Mouse (Mus musculus) heart, embryonic 11.5 days (tissue): ENCODE results near the gene Riox1. TPM values are rescaled to one million over a fixed set of nuclear protein-coding genes. Genes with fewer than 3 reads are reported as not detected.
"Not testable (repeated sequence)": the region's sequence is repeated elsewhere in the genome, so short reads cannot be mapped to it uniquely, and the experiment has no call there.

Experiments
- ATAC-seq: fragments of 200-750 bp; cut with Nextera tagmentation; replicated peaks from 2 replicates; pipeline ENCODE4 v1.8.0; 2017; ENCODE audit warnings: moderate library complexity; ENCODE audit not compliant: insufficient number of reproducible peaks, low FRiP score, low TSS enrichment
- H3K27ac ChIP-seq: fragments of 300-500 bp; sonication (generic); 2 replicates; pipeline ENCODE4 v1.5.1; 2014; ENCODE audit warnings: mild to moderate bottlenecking, low read depth, low read length
- H3K27me3 ChIP-seq: fragments of 300-500 bp; sonication (generic); 2 replicates; pipeline ENCODE4 v1.6.1; 2014; ENCODE audit warnings: mild to moderate bottlenecking, low read length, mixed read lengths; ENCODE audit not compliant: control insufficient read depth, insufficient read depth
- H3K36me3 ChIP-seq: fragments of 300-500 bp; sonication (generic); 2 replicates; pipeline ENCODE4 v1.6.1; 2014; ENCODE audit warnings: mild to moderate bottlenecking, low read length, moderate library complexity, mixed read lengths; ENCODE audit not compliant: control insufficient read depth, insufficient read depth
- H3K4me1 ChIP-seq: fragments of 300-500 bp; sonication (generic); 2 replicates; pipeline ENCODE4 v1.6.1; 2014; ENCODE audit warnings: low read length; ENCODE audit not compliant: control insufficient read depth, insufficient read depth
- H3K4me2 ChIP-seq: fragments of 300-500 bp; sonication (generic); 2 replicates; pipeline ENCODE4 v1.6.1; 2014; ENCODE audit warnings: mild to moderate bottlenecking, moderate library complexity
- H3K4me3 ChIP-seq: fragments of 300-500 bp; sonication (generic); 2 replicates; pipeline ENCODE4 v1.5.1; 2014; ENCODE audit warnings: low read depth, low read length
- H3K9ac ChIP-seq: fragments of 300-500 bp; sonication (generic); 2 replicates; pipeline ENCODE4 v1.6.1; 2014; ENCODE audit warnings: mild to moderate bottlenecking, low read depth, low read length, moderate library complexity
- H3K9me3 ChIP-seq: fragments of 300-500 bp; sonication (generic); replicated peaks from 2 replicates; pipeline ENCODE4 v1.6.1; 2016; ENCODE audit warnings: low read length; ENCODE audit not compliant: control insufficient read depth
- WGBS: fragments of 180-500 bp; shearing (Covaris S2); extraction: QIAGEN DNeasy Blood & Tissue Kit; methylation state at CpG from one replicate; pipeline ENCODE4 v1.1.7; 2014; ENCODE audit not compliant: insufficient replicate concordance; 5-methylcytosine and 5-hydroxymethylcytosine counted together
- polyA plus RNA-seq: library from polyadenylated mRNA; unstranded; fragments of >200 nt; fragmentation: Nextera tagmentation; extraction: Ambion mirVana; gene quantifications from 2 replicates; pipeline ENCODE4 v1.2.1, GENCODE M21; 2014

Riox1 gene
- polyA plus RNA-seq, 1 experiment from 2014 or later, result 10.4 TPM

- no peaks in the 10 kb centered on the region for H3K27me3 ChIP-seq
- H3K4me3 ChIP-seq, result no peak overlapping the region
- H3K4me2 ChIP-seq, result peak overlapping the region; percentile 73; the same call in 1 of the 2 replicates
- 38% methylated on average over 1 of the region's 1 CpGs for WGBS
- peak overlapping the region; percentile 82 for H3K27ac ChIP-seq
- no peaks in the 10 kb centered on the region for H3K9me3 ChIP-seq
- H3K4me1 ChIP-seq, result peaks cover 35% of the 10 kb centered on the region
- H3K9ac ChIP-seq, result no peak overlapping the region
- ATAC-seq, result no peak
- no peaks in the 10 kb centered on the region for H3K36me3 ChIP-seq
These were observed 26.9 kb upstream of the Riox1 start for GRCm38 (mm10) chr12:83923486-83923859.

- Histone ChIP-seq H3K27ac (peak overlapping the region; percentile 82), H3K9ac (no peak overlapping the region), H3K4me1 (peaks cover 41% of the 10 kb centered on the region), H3K27me3 (no peaks in the 10 kb centered on the region), H3K36me3 (no peaks in the 10 kb centered on the region), H3K4me2 (peak overlapping the region; percentile 29), H3K9me3 (no peaks in the 10 kb centered on the region), H3K4me3 (no peak overlapping the region)
- 34% methylated on average over 3 of the region's 3 CpGs for WGBS
- no peak for ATAC-seq
These were observed 26.1 kb upstream of the Riox1 start for GRCm38 (mm10) chr12:83924332-83924731.

GRCm38 (mm10) chr12:83925160-83925703 is 25.2 kb upstream of the Riox1 start:
- Histone ChIP-seq H3K27me3 (no peaks in the 10 kb centered on the region), H3K36me3 (no peaks in the 10 kb centered on the region), H3K9ac (peak overlapping the region; percentile 58), H3K4me2 (peak overlapping the region; percentile 52), H3K4me1 (peaks cover 37% of the 10 kb centered on the region), H3K27ac (peak overlapping the region; percentile 82), H3K4me3 (no peak overlapping the region), H3K9me3 (no peaks in the 10 kb centered on the region)
- 32% methylated on average over 7 of the region's 7 CpGs for WGBS
- ATAC-seq, result no peak

GRCm38 (mm10) chr12:83926061-83926460 is 24.3 kb upstream of the Riox1 start:
- Histone ChIP-seq H3K4me2 (no peak overlapping the region), H3K36me3 (no peaks in the 10 kb centered on the region), H3K9me3 (no peaks in the 10 kb centered on the region), H3K4me3 (no peak overlapping the region), H3K4me1 (peaks cover 35% of the 10 kb centered on the region), H3K9ac (no peak overlapping the region), H3K27me3 (no peaks in the 10 kb centered on the region), H3K27ac (no peak overlapping the region)
- 70% methylated on average over 2 of the region's 2 CpGs for WGBS
- no peak for ATAC-seq

- ATAC-seq, result no peak
- Histone ChIP-seq H3K27me3 (no peaks in the 10 kb centered on the region), H3K27ac (no peak overlapping the region), H3K9ac (no peak overlapping the region), H3K36me3 (no peaks in the 10 kb centered on the region), H3K4me2 (no peak overlapping the region), H3K4me1 (peaks cover 35% of the 10 kb centered on the region), H3K4me3 (no peak overlapping the region), H3K9me3 (no peaks in the 10 kb centered on the region)
- 67% methylated on average over 4 of the region's 4 CpGs for WGBS
These were observed 22.7 kb upstream of the Riox1 start for GRCm38 (mm10) chr12:83927747-83928146.

GRCm38 (mm10) chr12:83929186-83929804 is 21.1 kb upstream of the Riox1 start:
- H3K9me3 ChIP-seq, result no peaks in the 10 kb centered on the region
- H3K27ac ChIP-seq, result peak overlapping the region; percentile 50; the same call in 1 of the 2 replicates
- WGBS, result 5% methylated on average over 2 of the region's 2 CpGs

GRCm38 (mm10) chr12:83937600-83937999 is 12.8 kb upstream of the Riox1 start:
- WGBS, result 59% methylated on average over 10 of the region's 10 CpGs

More at GRCm38 (mm10) chr12:83929186-83929804, 21.1 kb upstream of the Riox1 start:
- Histone ChIP-seq H3K4me3 (no peak overlapping the region), H3K27me3 (no peaks in the 10 kb centered on the region), H3K4me1 (peaks cover 24% of the 10 kb centered on the region), H3K36me3 (no peaks in the 10 kb centered on the region), H3K9ac (no peak overlapping the region), H3K4me2 (no peak overlapping the region)
- ATAC-seq, result no peak

GRCm38 (mm10) chr12:83938592-83938991 is 11.8 kb upstream of the Riox1 start:
- H3K9ac ChIP-seq, ATAC-seq, H3K27ac ChIP-seq, H3K4me2 ChIP-seq, H3K4me1 ChIP-seq, H3K9me3 ChIP-seq, H3K27me3 ChIP-seq, H3K4me3 ChIP-seq, H3K36me3 ChIP-seq: not testable (repeated sequence)
- 51% methylated on average over 1 of the region's 1 CpGs for WGBS

More at GRCm38 (mm10) chr12:83937600-83937999, 12.8 kb upstream of the Riox1 start:
- H3K4me1 ChIP-seq, result no peaks in the 10 kb centered on the region
- no peak overlapping the region for H3K4me2 ChIP-seq
- H3K9me3 ChIP-seq, result no peaks in the 10 kb centered on the region
- H3K4me3 ChIP-seq, result no peak overlapping the region
- no peak overlapping the region for H3K9ac ChIP-seq
- no peak for ATAC-seq
- H3K27me3 ChIP-seq, result no peaks in the 10 kb centered on the region
- H3K27ac ChIP-seq, result no peak overlapping the region
- no peaks in the 10 kb centered on the region for H3K36me3 ChIP-seq

GRCm38 (mm10) chr12:83939332-83939731 is 11.1 kb upstream of the Riox1 start:
- 72% methylated on average over 2 of the region's 2 CpGs for WGBS
- ATAC-seq, result no peak

More at GRCm38 (mm10) chr12:83939332-83939731, 11.1 kb upstream of the Riox1 start:
- Histone ChIP-seq H3K4me3 (no peak overlapping the region), H3K4me1 (no peaks in the 10 kb centered on the region), H3K9ac (no peak overlapping the region), H3K36me3 (no peaks in the 10 kb centered on the region), H3K27me3 (no peaks in the 10 kb centered on the region), H3K4me2 (no peak overlapping the region), H3K9me3 (no peaks in the 10 kb centered on the region), H3K27ac (no peak overlapping the region; the same call in 1 of the 2 replicates)
